Comparison of ENCODE assay signal across 20 mouse cellular contexts in the genomic region with DNA sequence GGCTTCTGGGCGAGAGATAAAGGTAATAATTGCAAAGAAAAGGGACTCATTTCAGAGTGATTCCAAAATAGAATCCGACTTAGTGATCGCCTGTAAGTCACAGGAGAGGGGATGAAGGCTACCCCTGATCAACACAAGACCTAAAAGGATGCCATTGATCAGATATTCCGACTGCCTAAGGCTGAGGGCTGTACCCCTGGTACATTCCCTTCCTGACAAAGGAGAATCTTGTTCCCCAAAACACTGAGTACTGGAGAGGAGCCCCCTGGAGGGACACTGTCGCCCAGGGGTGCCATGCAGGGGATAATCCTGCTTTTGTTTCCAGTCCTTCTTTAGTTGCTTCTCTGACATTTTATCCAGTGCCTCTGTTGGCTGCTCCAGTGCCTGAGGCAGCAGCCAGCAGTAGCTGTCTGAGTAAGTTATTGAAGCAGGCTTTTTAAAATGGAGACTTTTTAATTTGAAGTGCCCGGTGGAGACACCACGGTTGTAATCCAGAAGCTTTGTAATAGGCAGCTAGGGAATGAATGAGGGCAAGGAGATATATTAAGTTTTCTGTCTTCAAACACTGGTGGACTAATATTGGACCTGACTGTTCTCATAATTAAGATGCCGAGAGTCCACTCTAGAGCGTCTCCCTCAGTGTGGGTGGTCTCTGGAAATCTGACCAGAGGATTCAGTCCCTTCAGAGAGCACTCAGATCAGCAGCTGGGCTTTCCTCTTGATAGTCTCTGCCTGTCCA.
A peak's percentile ranks its signal among the peaks of the same experiment; 100 is the strongest.
DNase-seq lines count a peak whose midpoint lies in the region; ATAC-seq and TF ChIP-seq lines count a peak whose summit lies in the region.
"Had no signal": no experiment of that assay in that cellular context is flagged by ENCODE, and none has a peak within 500 bp of the region (broad histone marks: within the 10 kb centered on the region; RNA-seq: fewer than 3 reads in every experiment).

No protein-coding gene starts in this region.

- 31% methylated on average over 9 of the region's 9 CpGs for WGBS in cerebellum, adult 2 months
- 26% methylated on average over 9 of the region's 9 CpGs for WGBS in hindbrain, postnatal 0 days
- 26% methylated on average over 9 of the region's 9 CpGs for WGBS in hindbrain, embryonic 16.5 days
- WGBS in midbrain, embryonic 12.5 days = 11% methylated on average over 9 of the region's 9 CpGs

- no peak overlapping the region for H3K4me2 ChIP-seq in hindbrain, postnatal 0 days (ENCODE audit: low read depth, low read length)
- no peak overlapping the region for H3K4me2 ChIP-seq in hindbrain, embryonic 16.5 days (ENCODE audit: low read length)
- no peak overlapping the region for H3K4me2 ChIP-seq in midbrain, embryonic 12.5 days (replicated peaks)
- H3K4me2 ChIP-seq: forebrain, embryonic 13.5 days; heart, embryonic 13.5 days; liver, embryonic 11.5 days had no signal

- no peak for TF ChIP-seq POLR2A in cerebellum, adult 2 months (IDR thresholded peaks at IDR 0.05; ENCODE audit: borderline replicate concordance, insufficient read depth, low read length)

- no peak overlapping the region for H3K4me3 ChIP-seq in cerebellum, adult 2 months (replicated peaks; ENCODE audit: insufficient read depth, low read depth, low read length)
- H3K4me3 ChIP-seq in hindbrain, postnatal 0 days (ENCODE audit: low read length) = no peak overlapping the region
- no peak overlapping the region for H3K4me3 ChIP-seq in hindbrain, embryonic 16.5 days (ENCODE audit: low read length)
- no peak overlapping the region for H3K4me3 ChIP-seq in midbrain, embryonic 12.5 days
- H3K4me3 ChIP-seq: forebrain, embryonic 13.5 days; heart, embryonic 13.5 days had no signal

- no peak overlapping the region for H3K9ac ChIP-seq in hindbrain, postnatal 0 days (replicated peaks; ENCODE audit: low read length)
- no peak overlapping the region for H3K9ac ChIP-seq in hindbrain, embryonic 16.5 days (ENCODE audit: low read depth, low read length)
- no peak overlapping the region for H3K9ac ChIP-seq in midbrain, embryonic 12.5 days (replicated peaks)
- H3K9ac ChIP-seq: forebrain, embryonic 13.5 days; heart, embryonic 13.5 days had no signal

- no peaks in the 10 kb centered on the region for H3K36me3 ChIP-seq in hindbrain, postnatal 0 days (ENCODE audit: insufficient read depth, low read length)
- no peaks in the 10 kb centered on the region for H3K36me3 ChIP-seq in hindbrain, embryonic 16.5 days (ENCODE audit: control insufficient read depth, insufficient read depth, low read length)
- H3K36me3 ChIP-seq in midbrain, embryonic 12.5 days = no peaks in the 10 kb centered on the region
- H3K36me3 ChIP-seq: heart, embryonic 13.5 days had no signal

- DNase-seq in cerebellum, adult 2 months = peak; percentile 6 to 7
- DNase-seq in cerebellum, adult 18-20 months = no peak
- peak; percentile 18 for DNase-seq in hindbrain, postnatal 0 days (ENCODE audit: low spot score)
- peak; percentile 70 for DNase-seq in retina, postnatal 1 day
- no peak for DNase-seq in neural tube, embryonic 10.5 days (ENCODE audit: extremely low spot score, low spot score)
- no peak for DNase-seq in right cerebral cortex, postnatal 4 days
- DNase-seq: adrenal gland, postnatal 25 days; heart, postnatal 36 days; kidney, adult 9 months; kidney, postnatal 25 days; lung, adult 18-20 months; lung, postnatal 14 days; thymus, postnatal 14 days had no signal

- no peak overlapping the region for H3K27ac ChIP-seq in cerebellum, adult 2 months (ENCODE audit: insufficient read depth, low read length)
- H3K27ac ChIP-seq in hindbrain, postnatal 0 days = no peak overlapping the region
- no peak overlapping the region for H3K27ac ChIP-seq in hindbrain, embryonic 16.5 days (ENCODE audit: low read depth, low read length)
- H3K27ac ChIP-seq in midbrain, embryonic 12.5 days (replicated peaks) = no peak overlapping the region
- H3K27ac ChIP-seq: forebrain, embryonic 13.5 days; heart, embryonic 13.5 days had no signal

- H3K27me3 ChIP-seq in cerebellum, adult 2 months (ENCODE audit: control insufficient read depth, insufficient read depth, low read length) = no peaks in the 10 kb centered on the region; the same call in 1 of the 2 replicates
- no peaks in the 10 kb centered on the region for H3K27me3 ChIP-seq in hindbrain, postnatal 0 days (ENCODE audit: insufficient read depth, low read length)
- no peaks in the 10 kb centered on the region for H3K27me3 ChIP-seq in hindbrain, embryonic 16.5 days (replicated peaks; ENCODE audit: control insufficient read depth, insufficient read depth, low read length)
- H3K27me3 ChIP-seq in midbrain, embryonic 12.5 days = no peaks in the 10 kb centered on the region
- H3K27me3 ChIP-seq: forebrain, embryonic 13.5 days; heart, embryonic 13.5 days had no signal

- ATAC-seq in hindbrain, postnatal 0 days = no peak
- ATAC-seq in hindbrain, embryonic 16.5 days = no peak
- peak; percentile 58; the same call in 1 of the 2 replicates for ATAC-seq in midbrain, embryonic 12.5 days (ENCODE audit: low FRiP score, low read depth)
- ATAC-seq: CD4-positive, CD25-positive, alpha-beta regulatory T cell, adult 4 months; forebrain, embryonic 13.5 days; inflammation-experienced regulatory T-cells, adult 6 months had no signal

- no peak for TF ChIP-seq CTCF in cerebellum, adult 2 months (IDR thresholded peaks at IDR 0.05; ENCODE audit: borderline replicate concordance, insufficient read depth, low read depth, low read length)
- no peak for TF ChIP-seq CTCF in hindbrain, postnatal 0 days (IDR thresholded peaks at IDR 0.05; ENCODE audit: low read depth)

- no peaks in the 10 kb centered on the region for H3K4me1 ChIP-seq in cerebellum, adult 2 months (ENCODE audit: control insufficient read depth, insufficient read depth, low read length)
- H3K4me1 ChIP-seq in hindbrain, postnatal 0 days (ENCODE audit: insufficient read depth, low read length) = no peaks in the 10 kb centered on the region
- peaks cover 2% of the 10 kb centered on the region; the same call in 1 of the 2 replicates for H3K4me1 ChIP-seq in hindbrain, embryonic 16.5 days (ENCODE audit: control insufficient read depth, insufficient read depth, low read depth, low read length)
- H3K4me1 ChIP-seq in midbrain, embryonic 12.5 days = peaks cover 4% of the 10 kb centered on the region; the same call in 1 of the 2 replicates
- H3K4me1 ChIP-seq: heart, embryonic 13.5 days had no signal

- no peaks in the 10 kb centered on the region for H3K9me3 ChIP-seq in hindbrain, postnatal 0 days (ENCODE audit: low read length)
- no peaks in the 10 kb centered on the region for H3K9me3 ChIP-seq in hindbrain, embryonic 16.5 days (ENCODE audit: control insufficient read depth, low read length)
- peaks cover 9% of the 10 kb centered on the region for H3K9me3 ChIP-seq in midbrain, embryonic 12.5 days
- H3K9me3 ChIP-seq: forebrain, embryonic 13.5 days; heart, embryonic 13.5 days had no signal

Comparison
In these comparisons a context has a peak if more than half of its experiments do, and no peak if none do; other contexts are left out.
1. DNase-seq: peak in cerebellum, adult 2 months (2 of 2), hindbrain, postnatal 0 days (single experiment) and retina, postnatal 1 day (single experiment); none in cerebellum, adult 18-20 months (0 of 2), neural tube, embryonic 10.5 days (single experiment) and right cerebral cortex, postnatal 4 days (single experiment).